Mouse (Mus musculus) forebrain, postnatal 0 days (tissue): Measurements from ENCODE around the gene Acaca. TPM values are rescaled to one million over a fixed set of nuclear protein-coding genes. Genes with fewer than 3 reads are reported as not detected.

ENCODE experiments used
- ATAC-seq: fragments of 200-750 bp; cut with Nextera tagmentation; 2 replicates; pipeline ENCODE4 v1.8.0; 2017; ENCODE audit warnings: mild to moderate bottlenecking, moderate library complexity
- DNase-seq: peaks from one replicate; pipeline ENCODE4 v3.0.0-alpha.2; 2015
- H3K27ac ChIP-seq: fragments of 300-500 bp; sonication (generic); 2 replicates; pipeline ENCODE4 v1.5.1; 2014; ENCODE audit warnings: low read depth, mild to moderate bottlenecking, antibody characterized with exemption, low read length, moderate library complexity, mixed read lengths
- H3K27me3 ChIP-seq: fragments of 300-500 bp; sonication (generic); 2 replicates; pipeline ENCODE4 v1.6.1; 2014; ENCODE audit warnings: mild to moderate bottlenecking, low read length, mixed read lengths; ENCODE audit not compliant: insufficient read depth
- H3K36me3 ChIP-seq: fragments of 300-500 bp; sonication (generic); 2 replicates; pipeline ENCODE4 v1.6.1; 2014; ENCODE audit warnings: mild to moderate bottlenecking, moderate library complexity; ENCODE audit not compliant: insufficient read depth
- H3K4me1 ChIP-seq: fragments of 300-500 bp; sonication (generic); 2 replicates; pipeline ENCODE4 v1.6.1; 2014; ENCODE audit warnings: antibody characterized with exemption; ENCODE audit not compliant: insufficient read depth
- H3K4me2 ChIP-seq: fragments of 300-500 bp; sonication (generic); 2 replicates; pipeline ENCODE4 v1.6.1; 2014; ENCODE audit warnings: low read depth, mild to moderate bottlenecking, moderate library complexity
- H3K4me3 ChIP-seq: fragments of 300-500 bp; sonication (generic); 2 replicates; pipeline ENCODE4 v1.5.1; 2014; ENCODE audit warnings: low read depth, low read length, mixed read lengths
- H3K9ac ChIP-seq: fragments of 300-500 bp; sonication (generic); 2 replicates; pipeline ENCODE4 v1.6.1; 2014; ENCODE audit warnings: mild to moderate bottlenecking
- H3K9me3 ChIP-seq: fragments of 300-500 bp; sonication (generic); 2 replicates; pipeline ENCODE4 v1.6.1; 2016; ENCODE audit warnings: low read length
- CTCF ChIP-seq: sonication (generic); IDR thresholded peaks from 2 replicates; pipeline ENCODE4 v1.5.1; 2016; ENCODE audit warnings: antibody characterized with exemption, control low read depth, low read depth
- WGBS: fragments of 180-500 bp; shearing (Covaris S2); extraction: QIAGEN DNeasy Blood & Tissue Kit; methylation state at CpG from one replicate; pipeline ENCODE4 v1.1.7; 2014; 5-methylcytosine and 5-hydroxymethylcytosine counted together
- polyA plus RNA-seq: library from polyadenylated mRNA; unstranded; fragments of >200 nt; fragmentation: Nextera tagmentation; extraction: Ambion mirVana; gene quantifications from 2 replicates; pipeline ENCODE4 v1.2.1, GENCODE M21; 2015
- total RNA-seq: library from RNA; depleted of rRNA; stranded (reverse); fragments of >200 nt; gene quantifications from 2 replicates; pipeline ENCODE4 v1.2.3, GENCODE M21; 2014

The Acaca gene
- total and polyA plus RNA-seq, 2 experiments from 2014 or later, result 16.5 to 200 TPM

DNA sequence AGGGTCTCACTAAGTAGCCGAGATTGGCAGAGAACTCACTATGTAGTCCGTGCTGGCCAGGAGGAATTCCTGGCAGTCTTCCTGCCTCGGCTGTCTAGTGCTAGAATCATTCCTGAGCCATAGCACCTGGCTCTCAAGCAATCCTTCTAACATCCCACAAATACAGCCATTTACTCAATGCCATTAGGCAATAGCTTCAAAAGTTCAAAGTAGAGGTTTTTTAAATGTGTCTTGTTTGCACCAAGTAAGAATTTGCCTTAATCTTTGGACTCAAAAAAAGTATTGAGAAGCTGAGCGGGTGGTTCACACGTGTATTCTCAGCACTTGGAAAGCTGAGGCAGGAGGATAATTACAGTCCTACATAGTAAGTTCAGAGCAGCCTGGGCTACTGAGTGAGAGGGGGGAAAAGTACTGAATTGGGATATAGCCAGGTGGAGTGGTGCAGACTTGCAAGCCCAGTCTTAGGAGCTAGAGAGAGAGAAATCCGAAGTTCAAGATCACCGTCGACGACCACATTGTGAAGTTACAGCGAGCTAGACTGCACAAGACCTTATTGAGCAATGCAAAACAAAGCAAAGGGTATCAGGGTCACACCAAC, 15.8 kb downstream of the Acaca start:
- H3K9me3 ChIP-seq, result no peaks in the 10 kb centered on the region
- H3K4me1 ChIP-seq, result no peaks in the 10 kb centered on the region
- ATAC-seq (no peak), DNase-seq (no peak)
- H3K4me2 ChIP-seq, result no peak overlapping the region
- H3K27me3 ChIP-seq, result no peaks in the 10 kb centered on the region
- H3K4me3 ChIP-seq, result no peak overlapping the region
- no peak overlapping the region for H3K27ac ChIP-seq
- 49% methylated on average over 10 of the region's 10 CpGs for WGBS
- no peaks in the 10 kb centered on the region for H3K36me3 ChIP-seq
- no peak overlapping the region for H3K9ac ChIP-seq
- TF ChIP-seq CTCF, result no peak

DNA sequence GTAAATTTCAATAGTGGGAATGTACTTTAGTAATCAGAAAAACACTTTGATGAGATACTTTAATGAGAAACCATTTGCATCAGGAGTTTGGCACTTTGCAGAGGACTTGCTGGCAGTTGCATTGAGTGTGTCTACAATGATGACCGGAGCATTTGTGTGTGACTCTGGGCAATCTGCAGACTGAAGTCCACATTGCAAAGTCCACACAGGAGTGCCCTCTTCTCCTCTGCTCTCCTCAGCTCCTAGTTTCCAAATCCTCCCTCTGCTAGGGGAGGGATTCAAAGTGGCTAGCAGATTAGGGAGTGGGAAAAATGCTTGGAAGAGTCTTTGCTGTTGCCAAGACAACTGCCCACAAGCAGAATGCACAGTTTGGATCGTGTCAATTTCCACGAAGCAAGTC, 16.6 kb downstream of the Acaca start:
- no peak overlapping the region for H3K27ac ChIP-seq
- H3K4me2 ChIP-seq, result no peak overlapping the region
- H3K4me1 ChIP-seq, result no peaks in the 10 kb centered on the region
- no peak overlapping the region for H3K9ac ChIP-seq
- no peaks in the 10 kb centered on the region for H3K27me3 ChIP-seq
- no peak for DNase-seq
- H3K4me3 ChIP-seq, result no peak overlapping the region
- TF ChIP-seq CTCF, result no peak
- no peaks in the 10 kb centered on the region for H3K9me3 ChIP-seq
- H3K36me3 ChIP-seq, result no peaks in the 10 kb centered on the region
- no peak for ATAC-seq
- 28% methylated on average over 3 of the region's 3 CpGs for WGBS

DNA sequence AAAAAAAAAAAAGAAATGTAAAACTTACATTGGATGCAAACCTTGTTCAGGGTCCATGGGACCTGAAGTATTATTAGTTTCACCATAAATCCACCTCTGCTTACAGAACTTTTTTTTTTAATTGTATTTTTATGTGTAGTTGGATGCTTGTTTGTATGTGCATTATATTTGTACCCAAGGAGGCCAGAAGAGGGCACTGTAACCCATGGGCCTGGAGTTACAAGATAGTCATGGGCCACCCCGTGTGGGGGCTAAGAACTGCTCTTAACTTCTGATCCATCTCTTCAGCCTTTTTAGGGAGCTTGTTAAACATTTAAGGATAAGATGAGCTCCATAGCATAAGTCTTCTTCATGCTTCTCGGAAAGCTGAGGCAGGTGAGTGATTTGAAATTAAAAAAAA, 21.4 kb downstream of the Acaca start:
- TF ChIP-seq CTCF, result peak; percentile 31; the same call in 1 of the 2 replicates
- Histone ChIP-seq H3K4me3 (no peak overlapping the region), H3K36me3 (no peaks in the 10 kb centered on the region), H3K9ac (no peak overlapping the region), H3K9me3 (no peaks in the 10 kb centered on the region), H3K4me2 (no peak overlapping the region), H3K27me3 (no peaks in the 10 kb centered on the region), H3K4me1 (no peaks in the 10 kb centered on the region), H3K27ac (no peak overlapping the region)
- ATAC-seq, result no peak
- 82% methylated on average over 2 of the region's 2 CpGs for WGBS
- DNase-seq, result no peak

DNA sequence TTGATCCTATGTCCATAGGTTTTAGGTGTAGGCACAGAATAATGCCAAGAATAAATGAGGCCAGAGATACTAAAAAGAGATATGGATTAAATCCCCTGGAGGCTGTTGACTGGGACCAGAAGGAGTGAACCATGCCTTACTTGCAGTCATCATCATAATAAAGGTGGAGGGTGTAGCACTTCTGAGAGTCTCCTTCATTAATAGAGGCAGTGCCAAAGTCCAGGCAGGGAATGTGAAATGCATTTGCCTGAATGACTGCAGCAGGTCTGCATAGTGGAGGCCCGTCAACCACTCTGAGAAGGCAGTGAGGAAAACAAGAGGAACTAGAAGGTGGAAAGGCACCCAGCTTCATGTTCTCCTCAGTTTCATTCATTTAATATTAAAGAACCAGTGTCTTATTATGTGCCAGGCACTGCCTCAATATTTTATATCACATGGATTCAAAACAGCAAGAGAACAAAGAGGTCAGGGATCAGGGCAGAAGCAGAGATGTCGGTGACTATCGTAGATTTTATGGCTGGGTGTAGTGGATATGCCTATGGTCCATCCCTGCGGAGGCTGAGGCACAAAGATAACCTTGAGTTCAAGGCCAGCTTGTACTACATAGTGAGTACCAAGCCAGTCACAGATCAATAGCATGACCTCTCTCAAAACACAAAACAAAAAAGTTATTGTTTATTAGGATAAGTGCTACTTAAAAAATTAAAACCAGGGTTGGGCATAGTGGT, 27.2 kb downstream of the Acaca start:
- no peak for DNase-seq
- Histone ChIP-seq H3K4me1 (no peaks in the 10 kb centered on the region), H3K36me3 (no peaks in the 10 kb centered on the region), H3K9ac (no peak overlapping the region), H3K27ac (no peak overlapping the region), H3K4me2 (no peak overlapping the region), H3K4me3 (no peak overlapping the region), H3K9me3 (no peaks in the 10 kb centered on the region), H3K27me3 (no peaks in the 10 kb centered on the region)
- no peak for ATAC-seq
- TF ChIP-seq CTCF, result no peak
- 91% methylated on average over 4 of the region's 4 CpGs for WGBS

DNA sequence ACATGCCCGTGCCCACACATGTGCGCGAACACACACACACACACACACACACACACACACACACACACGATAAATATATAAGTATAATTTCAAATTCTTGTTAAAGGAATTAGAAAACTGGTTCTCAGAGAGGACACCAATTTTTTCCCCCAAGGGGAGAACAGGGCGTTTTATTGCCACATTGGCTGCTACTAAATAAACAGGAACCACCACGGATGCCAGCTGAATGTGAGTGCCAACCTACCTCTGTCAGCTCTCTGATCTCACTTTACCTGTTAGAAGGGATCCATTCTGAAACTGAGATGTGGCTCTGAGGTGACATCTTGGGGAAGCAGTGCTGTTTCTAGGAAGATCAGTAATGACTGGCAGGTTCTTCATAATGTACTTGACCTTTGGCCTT, 34.7 kb downstream of the Acaca start:
- no peak for DNase-seq
- no peak overlapping the region for H3K4me3 ChIP-seq
- ATAC-seq, result no peak
- no peak overlapping the region for H3K4me2 ChIP-seq
- no peak overlapping the region for H3K9ac ChIP-seq
- H3K27me3 ChIP-seq, result no peaks in the 10 kb centered on the region
- H3K27ac ChIP-seq, result no peak overlapping the region
- H3K9me3 ChIP-seq, result no peaks in the 10 kb centered on the region
- no peaks in the 10 kb centered on the region; the same call in 1 of the 2 replicates for H3K4me1 ChIP-seq
- no peak for TF ChIP-seq CTCF
- WGBS, result 86% methylated on average over 6 of the region's 6 CpGs
- H3K36me3 ChIP-seq, result no peaks in the 10 kb centered on the region

GRCm38 (mm10) chr11:84164561-84164960, 35.1 kb downstream of the Acaca start:
- ATAC-seq, result no peak
- H3K27ac ChIP-seq, result no peak overlapping the region
- H3K9ac ChIP-seq, result no peak overlapping the region
- DNase-seq, result no peak
- H3K27me3 ChIP-seq, result no peaks in the 10 kb centered on the region
- no peaks in the 10 kb centered on the region; the same call in 1 of the 2 replicates for H3K4me1 ChIP-seq
- TF ChIP-seq CTCF, result no peak
- H3K9me3 ChIP-seq, result no peaks in the 10 kb centered on the region
- 71% methylated on average over 4 of the region's 4 CpGs for WGBS
- no peaks in the 10 kb centered on the region for H3K36me3 ChIP-seq
- no peak overlapping the region for H3K4me2 ChIP-seq
- no peak overlapping the region for H3K4me3 ChIP-seq

GRCm38 (mm10) chr11:84167046-84167526, 37.6 kb downstream of the Acaca start, which contains the start of gene Gm11437:
Gene Gm11437 (minus strand): TSS chr11:84167476.
- WGBS, result 85% methylated on average over 5 of the region's 5 CpGs
- ATAC-seq, result no peak
- TF ChIP-seq CTCF, result no peak

More at GRCm38 (mm10) chr11:84167046-84167526, 37.6 kb downstream of the Acaca start, which contains the start of gene Gm11437:
- Histone ChIP-seq H3K4me2 (no peak within 1 kb of the TSS), H3K4me1 (no peaks in the 10 kb centered on the region; the same call in 1 of the 2 replicates), H3K27me3 (no peaks in the 10 kb centered on the region), H3K4me3 (no peak within 1 kb of the TSS), H3K27ac (no peak within 1 kb of the TSS), H3K9ac (no peak within 1 kb of the TSS), H3K36me3 (no peaks in the 10 kb centered on the region), H3K9me3 (no peaks in the 10 kb centered on the region)
- DNase-seq, result no peak
